12 mouse cellular contexts compared by ENCODE assay signal in the genomic region with DNA sequence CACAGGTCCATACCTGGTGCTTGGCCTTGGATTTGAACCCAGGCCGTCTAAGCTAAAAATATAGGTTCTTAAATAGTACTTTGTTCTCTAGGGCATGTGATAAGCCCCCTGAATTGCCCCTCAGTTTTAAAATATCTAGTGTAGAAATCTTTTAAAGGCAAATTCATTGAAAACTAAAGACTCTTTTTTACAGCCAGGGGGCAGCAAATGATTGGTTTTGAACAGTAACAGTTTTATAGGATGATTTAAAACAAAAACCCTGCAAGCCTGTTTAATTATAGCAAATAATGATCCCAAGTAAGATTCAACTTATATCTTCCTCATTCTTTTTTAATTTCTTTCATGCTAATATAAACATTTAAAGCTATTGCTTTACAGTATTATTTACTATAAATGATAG. TPM values are rescaled to one million over a fixed set of nuclear protein-coding genes. Genes with fewer than 3 reads are reported as not detected.
A peak's percentile ranks its signal among the peaks of the same experiment; 100 is the strongest.
DNase-seq lines count a peak whose midpoint lies in the region; ATAC-seq and TF ChIP-seq lines count a peak whose summit lies in the region.
"Had no signal": no experiment of that assay in that cellular context is flagged by ENCODE, and none has a peak within 500 bp of the region (broad histone marks: within the 10 kb centered on the region; RNA-seq: fewer than 3 reads in every experiment).

No protein-coding gene starts in this region.

- no peak for DNase-seq in heart, postnatal 0 days (ENCODE audit: low spot score)
- peak; percentile 59 to 71 for DNase-seq in left cerebral cortex, postnatal 14 days (ENCODE audit: low spot score in 2 of 2)
- no peak for DNase-seq in left cerebral cortex, adult 11 months (ENCODE audit: low spot score)
- peak; percentile 24 to 39 for DNase-seq in B cell, adult 2 months
- peak; percentile 49 for DNase-seq in NIH3T3 (ENCODE audit: low read depth)
- no peak for DNase-seq in liver, embryonic 11.5 days (ENCODE audit: low spot score)
- DNase-seq: liver; thymus, adult 2 months had no signal

- H3K4me2 ChIP-seq in heart, postnatal 0 days (ENCODE audit: low read depth, low read length) = no peak overlapping the region
- H3K4me2 ChIP-seq in heart, embryonic 11.5 days = no peak overlapping the region
- no peak overlapping the region for H3K4me2 ChIP-seq in liver, embryonic 11.5 days
- H3K4me2 ChIP-seq: forebrain, embryonic 15.5 days; midbrain, embryonic 15.5 days had no signal

- no peak overlapping the region for H3K27ac ChIP-seq in heart, postnatal 0 days (ENCODE audit: low read depth)
- no peak overlapping the region for H3K27ac ChIP-seq in heart, embryonic 11.5 days (ENCODE audit: low read depth, low read length)
- H3K27ac ChIP-seq in liver, embryonic 11.5 days (ENCODE audit: low read depth, low read length) = no peak overlapping the region
- H3K27ac ChIP-seq: forebrain, embryonic 15.5 days; hindbrain, embryonic 10.5 days; midbrain, embryonic 15.5 days had no signal

- TF ChIP-seq EP300 in heart, postnatal 0 days (IDR thresholded peaks at IDR 0.05; ENCODE audit: low read depth) = no peak

- H3K36me3 ChIP-seq in heart, postnatal 0 days (replicated peaks; ENCODE audit: control insufficient read depth, insufficient read depth, low read length) = no peaks in the 10 kb centered on the region
- no peaks in the 10 kb centered on the region for H3K36me3 ChIP-seq in heart, embryonic 11.5 days (ENCODE audit: control insufficient read depth, insufficient read depth, low read length)
- no peaks in the 10 kb centered on the region for H3K36me3 ChIP-seq in liver, embryonic 11.5 days (ENCODE audit: control insufficient read depth, insufficient read depth, low read length)
- H3K36me3 ChIP-seq: forebrain, embryonic 15.5 days; hindbrain, embryonic 10.5 days; midbrain, embryonic 15.5 days had no signal

- no peaks in the 10 kb centered on the region for H3K9me3 ChIP-seq in heart, postnatal 0 days (replicated peaks; ENCODE audit: control insufficient read depth, low read length)
- H3K9me3 ChIP-seq in heart, embryonic 11.5 days (replicated peaks; ENCODE audit: control insufficient read depth, low read length) = no peaks in the 10 kb centered on the region
- H3K9me3 ChIP-seq in liver, embryonic 11.5 days (ENCODE audit: control insufficient read depth, low read length) = no peaks in the 10 kb centered on the region
- H3K9me3 ChIP-seq: forebrain, embryonic 15.5 days; hindbrain, embryonic 10.5 days; midbrain, embryonic 15.5 days had no signal

- TF ChIP-seq CTCF in heart, postnatal 0 days (IDR thresholded peaks at IDR 0.05; ENCODE audit: low read depth) = peak; percentile 31; the same call in 1 of the 2 replicates

- no peaks in the 10 kb centered on the region for H3K27me3 ChIP-seq in heart, postnatal 0 days (ENCODE audit: control insufficient read depth, insufficient read depth, low read length)
- H3K27me3 ChIP-seq in heart, embryonic 11.5 days (ENCODE audit: control insufficient read depth, insufficient read depth, low read length) = no peaks in the 10 kb centered on the region
- no peaks in the 10 kb centered on the region for H3K27me3 ChIP-seq in liver, embryonic 11.5 days (replicated peaks; ENCODE audit: control insufficient read depth, insufficient read depth, low read length)
- H3K27me3 ChIP-seq: forebrain, embryonic 15.5 days; midbrain, embryonic 15.5 days had no signal

- H3K9ac ChIP-seq in heart, postnatal 0 days (replicated peaks; ENCODE audit: low read depth, low read length) = no peak overlapping the region
- H3K9ac ChIP-seq in heart, embryonic 11.5 days (ENCODE audit: low read depth, low read length) = no peak overlapping the region
- H3K9ac ChIP-seq in liver, embryonic 11.5 days (ENCODE audit: low read depth, low read length) = no peak overlapping the region
- H3K9ac ChIP-seq: forebrain, embryonic 15.5 days; midbrain, embryonic 15.5 days had no signal

- intact Hi-C loops in left cerebral cortex, postnatal 14 days (cut with DNase I) = no loop called here

- H3K4me1 ChIP-seq in heart, postnatal 0 days (ENCODE audit: control insufficient read depth, insufficient read depth) = no peaks in the 10 kb centered on the region
- H3K4me1 ChIP-seq in heart, embryonic 11.5 days (ENCODE audit: control insufficient read depth, insufficient read depth, low read length) = no peaks in the 10 kb centered on the region
- no peaks in the 10 kb centered on the region for H3K4me1 ChIP-seq in liver, embryonic 11.5 days (replicated peaks; ENCODE audit: control insufficient read depth, insufficient read depth, low read length)
- H3K4me1 ChIP-seq: forebrain, embryonic 15.5 days; hindbrain, embryonic 10.5 days; midbrain, embryonic 15.5 days had no signal

- 43% methylated on average over 1 of the region's 1 CpGs for WGBS in heart, postnatal 0 days
- 57% methylated on average over 1 of the region's 1 CpGs for WGBS in heart, embryonic 11.5 days (ENCODE audit: insufficient replicate concordance)
- 74% methylated on average over 1 of the region's 1 CpGs for WGBS in liver, embryonic 11.5 days

- ATAC-seq in heart, postnatal 0 days (ENCODE audit: insufficient read depth, low read depth) = no peak
- no peak for ATAC-seq in heart, embryonic 11.5 days (replicated peaks; ENCODE audit: insufficient number of reproducible peaks, low FRiP score, low TSS enrichment)
- no peak for ATAC-seq in liver, embryonic 11.5 days (replicated peaks; ENCODE audit: low FRiP score)
- ATAC-seq: forebrain, embryonic 15.5 days; midbrain, embryonic 15.5 days had no signal

- no peak overlapping the region for H3K4me3 ChIP-seq in heart, postnatal 0 days (ENCODE audit: low read depth, low read length)
- no peak overlapping the region for H3K4me3 ChIP-seq in heart, embryonic 11.5 days (ENCODE audit: low read depth, low read length)
- no peak overlapping the region for H3K4me3 ChIP-seq in liver, embryonic 11.5 days (ENCODE audit: low read depth, low read length)
- H3K4me3 ChIP-seq: forebrain, embryonic 15.5 days; hindbrain, embryonic 10.5 days; midbrain, embryonic 15.5 days had no signal

RNA-seq across cellular contexts. Expression of a gene that starts 58.9 kb away (rescaled TPM):
- total RNA-seq in heart, postnatal 0 days (2014; rRNA removed; ENCODE audit: low replicate concordance) = 14.2 and 51.6 TPM in 2 replicates
- 71.5 and 74.1 TPM in 2 replicates for polyA plus RNA-seq in heart, postnatal 0 days (2015; fragmentation: Nextera tagmentation; extraction: Ambion mirVana)
- 71.9 and 75.8 TPM in 2 replicates for polyA plus RNA-seq in heart, embryonic 11.5 days (2014; fragmentation: Nextera tagmentation; extraction: Ambion mirVana)
- 10 to 100 TPM; 80.0 to 80.7 TPM for total RNA-seq in left cerebral cortex, postnatal 14 days (2021)
- 51.6 and 52.8 TPM in 2 replicates for polyA plus RNA-seq in liver, embryonic 11.5 days (2014; fragmentation: Nextera tagmentation; extraction: Ambion mirVana)

Comparison
In these comparisons a context has a peak if more than half of its experiments do, and no peak if none do; other contexts are left out.
1. DNase-seq: peak in left cerebral cortex, postnatal 14 days (2 of 2), B cell, adult 2 months (2 of 2) and NIH3T3 (single experiment); none in heart, postnatal 0 days (single experiment), left cerebral cortex, adult 11 months (single experiment) and liver, embryonic 11.5 days (single experiment).